Mouse (Mus musculus) MEL (cell line): ENCODE measurements at regions not wholly inside any gene's neighbourhood (a gene's known extent, or its start where the extent isn't known, plus 50 kb on each side); places are given as distances from the start of the nearest gene placed in this dataset.
A peak's percentile ranks its signal among the peaks of the same experiment; 100 is the strongest.

Experiments
- CTCF ChIP-seq, 3 experiments: IDR thresholded peaks in 2 of 3; conservative IDR thresholded peaks in 1 of 3; 2 replicates each; pipeline ENCODE4 v1.5.1; 2011 to 2012; ENCODE audit warnings: low read length in 3 of 3, low read depth in 2 of 3, mild to moderate bottlenecking in 2 of 3, improper control_type of control experiment in 1 of 3, inconsistent platforms in 1 of 3, mixed read lengths in 1 of 3, moderate library complexity in 1 of 3; ENCODE audit not compliant: control insufficient read depth in 1 of 3, insufficient read depth in 1 of 3, poor library complexity in 1 of 3, severe bottlenecking in 1 of 3
- ELF1 ChIP-seq: IDR thresholded peaks from 2 replicates; pipeline ENCODE4 v1.6.1; 2014; ENCODE audit warnings: low read depth, mild to moderate bottlenecking, inconsistent platforms, low read length, improper control_type of control experiment, moderate library complexity
- EP300 ChIP-seq, 2 experiments: IDR thresholded peaks; 2 replicates each; pipeline ENCODE4 v1.6.1; 2011; ENCODE audit warnings: improper control_type of control experiment in 2 of 2, low read length in 2 of 2, low read depth in 1 of 2, mild to moderate bottlenecking in 1 of 2
- MAX ChIP-seq: IDR thresholded peaks from 2 replicates; pipeline ENCODE4 v1.6.1; 2011; ENCODE audit warnings: low read length, improper control_type of control experiment
- POLR2A ChIP-seq, 2 experiments: IDR thresholded peaks; 2 replicates each; pipeline ENCODE4 v1.6.1; 2011 to 2012; ENCODE audit warnings: low read length in 2 of 2, mild to moderate bottlenecking in 2 of 2, control low read depth in 1 of 2, improper control_type of control experiment in 1 of 2, low read depth in 1 of 2, moderate library complexity in 1 of 2; ENCODE audit not compliant: control insufficient read depth in 1 of 2, insufficient read depth in 1 of 2, poor library complexity in 1 of 2
- TBP ChIP-seq: IDR thresholded peaks from 2 replicates; pipeline ENCODE4 v1.8.0; 2011; ENCODE audit warnings: low read depth, low read length, improper control_type of control experiment

DNA sequence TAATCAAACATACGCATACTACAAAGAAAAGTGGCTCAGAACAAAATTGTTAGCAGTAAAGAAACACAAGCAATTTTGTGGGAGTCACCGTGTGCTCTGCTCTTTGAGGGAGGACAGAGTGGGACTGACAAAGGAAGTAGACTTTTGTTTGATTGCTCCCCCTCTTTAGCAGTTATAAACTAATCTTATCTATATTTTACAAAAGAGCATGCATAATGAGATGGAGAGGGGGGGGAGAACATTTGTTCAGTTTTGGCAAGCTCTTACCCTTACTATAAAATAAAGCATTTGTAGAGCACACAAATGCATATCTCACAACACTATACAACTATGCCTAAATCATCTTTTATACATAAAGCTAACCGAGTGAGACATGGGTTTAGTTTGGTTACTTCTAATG lies 332.9 kb downstream of the Tex13c3 start:
- peak; percentile 73 to 85 for TF ChIP-seq EP300 (IDR thresholded peaks at IDR 0.05; ENCODE audit: low read depth in 1 of 2, low read length in 2 of 2)
- TF ChIP-seq ELF1, result no peak
- TF ChIP-seq POLR2A (IDR thresholded peaks at IDR 0.05; ENCODE audit: control insufficient read depth in 1 of 2, insufficient read depth in 1 of 2, low read depth in 1 of 2, low read length in 2 of 2, poor library complexity in 1 of 2), result no peak
- no peak for TF ChIP-seq MAX
- TF ChIP-seq CTCF (IDR thresholded peaks at IDR 0.05 in 2 of 3, conservative IDR thresholded peaks at IDR 0.05 in 1 of 3; ENCODE audit: control insufficient read depth in 1 of 3, insufficient read depth in 1 of 3, low read depth in 2 of 3, low read length in 3 of 3, poor library complexity in 1 of 3, severe bottlenecking in 1 of 3), result no peak
- TF ChIP-seq TBP, result no peak
